Mouse (Mus musculus) midbrain, embryonic 10.5 days (tissue): ENCODE data around the gene Adck1. TPM values are rescaled to one million over a fixed set of nuclear protein-coding genes. Genes with fewer than 3 reads are reported as not detected.

ENCODE experiments used
- polyA plus RNA-seq: library from polyadenylated mRNA; unstranded; fragments of >200 nt; fragmentation: Nextera tagmentation; extraction: Ambion mirVana; gene quantifications from 2 replicates; pipeline ENCODE4 v1.2.1, GENCODE M21; 2016

Adck1 gene
- polyA plus RNA-seq, 1 experiment from 2014 or later: 20.4 TPM

Other genes starting within 250 kb of the Adck1 start
- gene Gm10436, start 178.4 kb upstream of the Adck1 start, polyA plus RNA-seq: not detected in 2 replicates
- gene Gm8332, start 110.5 kb upstream of the Adck1 start, polyA plus RNA-seq: not detected in 2 replicates
- not detected in 2 replicates for gene Gm5662, start 86.1 kb upstream of the Adck1 start, polyA plus RNA-seq
- gene Gm5039, start 36.5 kb upstream of the Adck1 start, polyA plus RNA-seq: not detected in 2 replicates